Mouse (Mus musculus) lung, postnatal 0 days (tissue): ENCODE measurements around the gene Hist1h4n. TPM values are rescaled to one million over a fixed set of nuclear protein-coding genes. Genes with fewer than 3 reads are reported as not detected.
"Not testable (repeated sequence)": the region's sequence is repeated elsewhere in the genome, so short reads cannot be mapped to it uniquely, and the experiment has no call there.

Experiments used
- ATAC-seq: fragments of 200-750 bp; cut with Nextera tagmentation; 2 replicates; pipeline ENCODE4 v1.8.0; 2017; ENCODE audit warnings: moderate library complexity
- DNase-seq: peaks from one replicate; pipeline ENCODE4 v3.0.0-alpha.2; 2016; ENCODE audit warnings: low spot score
- H3K27ac ChIP-seq: fragments of 300-500 bp; sonication (generic); 2 replicates; pipeline ENCODE4 v1.5.1; 2014; ENCODE audit warnings: antibody characterized with exemption, mild to moderate bottlenecking, low read length, mixed read lengths
- H3K27me3 ChIP-seq: fragments of 300-500 bp; sonication (generic); replicated peaks from 2 replicates; pipeline ENCODE4 v1.6.1; 2014; ENCODE audit warnings: low read length, mixed read lengths; ENCODE audit not compliant: insufficient read depth
- H3K36me3 ChIP-seq: fragments of 300-500 bp; sonication (generic); 2 replicates; pipeline ENCODE4 v1.6.1; 2014; ENCODE audit warnings: low read length, mixed read lengths; ENCODE audit not compliant: insufficient read depth
- H3K4me1 ChIP-seq: fragments of 300-500 bp; sonication (generic); 2 replicates; pipeline ENCODE4 v1.6.1; 2014; ENCODE audit warnings: antibody characterized with exemption, low read depth, low read length, mixed read lengths; ENCODE audit not compliant: insufficient read depth
- H3K4me2 ChIP-seq: fragments of 300-500 bp; sonication (generic); replicated peaks from 2 replicates; pipeline ENCODE4 v1.6.1; 2014; ENCODE audit warnings: low read depth, mild to moderate bottlenecking, low read length, moderate library complexity, mixed read lengths
- H3K4me3 ChIP-seq: fragments of 300-500 bp; sonication (generic); 2 replicates; pipeline ENCODE4 v1.5.1; 2014; ENCODE audit warnings: low read depth, low read length
- H3K9ac ChIP-seq: fragments of 300-500 bp; sonication (generic); replicated peaks from 2 replicates; pipeline ENCODE4 v1.6.1; 2014; ENCODE audit warnings: low read depth, mild to moderate bottlenecking
- H3K9me3 ChIP-seq: fragments of 300-500 bp; sonication (generic); 2 replicates; pipeline ENCODE4 v1.6.1; 2016; ENCODE audit warnings: low read length, mixed read lengths
- CTCF ChIP-seq: IDR thresholded peaks from 2 replicates; pipeline ENCODE4 v1.5.1; 2016; ENCODE audit warnings: antibody characterized with exemption, mild to moderate bottlenecking
- EP300 ChIP-seq: IDR thresholded peaks from 2 replicates; pipeline ENCODE4 v1.6.1; 2016; ENCODE audit warnings: antibody characterized with exemption, mild to moderate bottlenecking, control low read depth
- WGBS: fragments of 180-500 bp; shearing (Covaris S2); extraction: QIAGEN DNeasy Blood & Tissue Kit; methylation state at CpG from one replicate; pipeline ENCODE4 v1.1.7; 2014; 5-methylcytosine and 5-hydroxymethylcytosine counted together
- polyA plus RNA-seq: library from polyadenylated mRNA; unstranded; fragments of >200 nt; fragmentation: Nextera tagmentation; extraction: Ambion mirVana; gene quantifications from 2 replicates; pipeline ENCODE4 v1.2.1, GENCODE M21; 2015

The Hist1h4n gene
- polyA plus RNA-seq, 1 experiment from 2014 or later: 6.0 TPM

- WGBS: 80% methylated on average over 3 of the region's 3 CpGs
- Histone ChIP-seq H3K4me2 (no peak overlapping the region), H3K4me1 (no peaks in the 10 kb centered on the region), H3K9me3 (no peaks in the 10 kb centered on the region), H3K9ac (no peak overlapping the region), H3K4me3 (no peak overlapping the region), H3K27me3 (no peaks in the 10 kb centered on the region), H3K27ac (no peak overlapping the region), H3K36me3 (no peaks in the 10 kb centered on the region)
- ATAC-seq: no peak
- DNase-seq: no peak
- TF ChIP-seq EP300: no peak
- no peak for TF ChIP-seq CTCF
Observed at GRCm38 (mm10) chr13:21828511-21828910, 3.5 kb downstream of the Hist1h4n start.

GRCm38 (mm10) chr13:21820082-21820890 is 11.7 kb downstream of the Hist1h4n start:
- not testable (repeated sequence) for H3K4me1 ChIP-seq, DNase-seq, H3K27me3 ChIP-seq, H3K4me3 ChIP-seq, H3K27ac ChIP-seq, H3K36me3 ChIP-seq, H3K4me2 ChIP-seq, H3K9ac ChIP-seq, ATAC-seq, H3K9me3 ChIP-seq
- 67% methylated on average over 4 of the region's 16 CpGs for WGBS

GRCm38 (mm10) chr13:21812092-21812491 is 19.9 kb downstream of the Hist1h4n start:
- H3K9ac ChIP-seq, H3K4me3 ChIP-seq, H3K4me1 ChIP-seq, DNase-seq, H3K36me3 ChIP-seq, H3K27me3 ChIP-seq, H3K9me3 ChIP-seq, H3K4me2 ChIP-seq, H3K27ac ChIP-seq: not testable (repeated sequence)
- WGBS: 2% methylated on average over 11 of the region's 14 CpGs
- ATAC-seq: peak; percentile 49

GRCm38 (mm10) chr13:21811539-21811938 is 20.5 kb downstream of the Hist1h4n start, which contains the start of gene Hist1h4m:
Gene Hist1h4m (plus strand): TSS chr13:21811746.
- not testable (repeated sequence) for H3K4me3 ChIP-seq, H3K27me3 ChIP-seq, H3K36me3 ChIP-seq, H3K4me1 ChIP-seq, H3K9me3 ChIP-seq, H3K4me2 ChIP-seq, H3K27ac ChIP-seq, DNase-seq, H3K9ac ChIP-seq
- WGBS: no CpG with 5 or more reads among the region's 24 CpGs
- ATAC-seq: peak; percentile 69

GRCm38 (mm10) chr13:21811074-21811473 is 20.9 kb downstream of the Hist1h4n start:
- H3K9me3 ChIP-seq, H3K4me1 ChIP-seq, H3K36me3 ChIP-seq, H3K9ac ChIP-seq, ATAC-seq, H3K27ac ChIP-seq, H3K4me2 ChIP-seq, H3K27me3 ChIP-seq, DNase-seq, H3K4me3 ChIP-seq: not testable (repeated sequence)
- no CpG with 5 or more reads among the region's 8 CpGs for WGBS

GRCm38 (mm10) chr13:21810073-21810472 is 21.9 kb downstream of the Hist1h4n start, which contains the start of the genes Hist1h2bq and Hist1h2ao:
Gene Hist1h2bq (minus strand): TSS chr13:21810197.
Gene Hist1h2ao (plus strand): TSS chr13:21810465.
- not testable (repeated sequence) for H3K27ac ChIP-seq, H3K4me3 ChIP-seq, H3K4me2 ChIP-seq, H3K36me3 ChIP-seq, DNase-seq, H3K4me1 ChIP-seq, H3K9me3 ChIP-seq, H3K9ac ChIP-seq, H3K27me3 ChIP-seq
- ATAC-seq: peak; percentile 96
- no CpG with 5 or more reads among the region's 23 CpGs for WGBS

- H3K27ac ChIP-seq, DNase-seq, H3K27me3 ChIP-seq, H3K4me1 ChIP-seq, H3K9ac ChIP-seq, H3K36me3 ChIP-seq, H3K4me2 ChIP-seq, H3K9me3 ChIP-seq, H3K4me3 ChIP-seq: not testable (repeated sequence)
- peak; percentile 85 for ATAC-seq
- no CpG with 5 or more reads among the region's 4 CpGs for WGBS
Observed at GRCm38 (mm10) chr13:21803058-21803457, 28.9 kb downstream of the Hist1h4n start.

GRCm38 (mm10) chr13:21797163-21797562 is 34.8 kb downstream of the Hist1h4n start:
- not testable (repeated sequence) for DNase-seq, ATAC-seq

More at GRCm38 (mm10) chr13:21797163-21797562, 34.8 kb downstream of the Hist1h4n start:
- H3K9me3 ChIP-seq, H3K27ac ChIP-seq, H3K36me3 ChIP-seq, H3K4me3 ChIP-seq, H3K27me3 ChIP-seq, H3K4me1 ChIP-seq, H3K9ac ChIP-seq, H3K4me2 ChIP-seq: not testable (repeated sequence)
